Mouse (Mus musculus): ENCODE results near the gene Sdhc.
"Not testable (repeated sequence)": the region's sequence is repeated elsewhere in the genome, so short reads cannot be mapped to it uniquely, and the experiment has no call there.

The Sdhc gene

GRCm38 (mm10) chr1:171111781-171112575 is 38.4 kb downstream of the Sdhc start:
- DNase-seq = peak; percentile 38

- DNase-seq = peak; percentile 91
These were observed 39.2 kb downstream of the Sdhc start for GRCm38 (mm10) chr1:171111020-171111780.

- DNase-seq = peak; percentile 15
These were observed 39.8 kb downstream of the Sdhc start for GRCm38 (mm10) chr1:171110659-171111019.

GRCm38 (mm10) chr1:171109620-171110019 is 40.8 kb downstream of the Sdhc start:
- DNase-seq = no peak

GRCm38 (mm10) chr1:171105226-171105625 is 45.2 kb downstream of the Sdhc start:
- DNase-seq = no peak

GRCm38 (mm10) chr1:171103179-171103840 is 47.1 kb downstream of the Sdhc start:
- peak; percentile 44 for DNase-seq

- DNase-seq = peak; percentile 84
These were observed 47.7 kb downstream of the Sdhc start for GRCm38 (mm10) chr1:171102547-171103177.

GRCm38 (mm10) chr1:171101733-171102546 is 48.5 kb downstream of the Sdhc start:
- peak; percentile 83 for DNase-seq

GRCm38 (mm10) chr1:171101033-171101432 is 49.4 kb downstream of the Sdhc start:
- no peak for DNase-seq

- DNase-seq = no peak
These were observed 52.8 kb downstream of the Sdhc start for GRCm38 (mm10) chr1:171097612-171098011.

- DNase-seq = no peak
These were observed 53.3 kb downstream of the Sdhc start for GRCm38 (mm10) chr1:171097136-171097535.

GRCm38 (mm10) chr1:171096110-171096964 is 54.1 kb downstream of the Sdhc start:
- no peak for DNase-seq

GRCm38 (mm10) chr1:171094424-171094823 is 56.0 kb downstream of the Sdhc start:
- DNase-seq = no peak

GRCm38 (mm10) chr1:171090761-171091160 is 59.6 kb downstream of the Sdhc start:
- no peak for DNase-seq

GRCm38 (mm10) chr1:171089891-171090290 is 60.5 kb downstream of the Sdhc start:
- no peak for DNase-seq

- not testable (repeated sequence) for DNase-seq
These were observed 62.0 kb downstream of the Sdhc start for GRCm38 (mm10) chr1:171088237-171088869.

GRCm38 (mm10) chr1:171085718-171086117 is 64.7 kb downstream of the Sdhc start:
- no peak for DNase-seq

GRCm38 (mm10) chr1:171081512-171082231 is 68.7 kb downstream of the Sdhc start:
- DNase-seq = not testable (repeated sequence)

- DNase-seq = not testable (repeated sequence)
These were observed 70.6 kb downstream of the Sdhc start for GRCm38 (mm10) chr1:171079825-171080224.

GRCm38 (mm10) chr1:171079345-171079744 is 71.1 kb downstream of the Sdhc start:
- DNase-seq = not testable (repeated sequence)
